Mouse (Mus musculus) heart, embryonic 14.5 days (tissue): Measurements from ENCODE around the gene Calhm3. TPM values are rescaled to one million over a fixed set of nuclear protein-coding genes. Genes with fewer than 3 reads are reported as not detected.
A peak's percentile ranks its signal among the peaks of the same experiment; 100 is the strongest.

Experiments
- ATAC-seq: fragments of 200-750 bp; cut with Nextera tagmentation; 2 replicates; pipeline ENCODE4 v1.8.0; 2017; ENCODE audit warnings: low read depth, moderate TSS enrichment; ENCODE audit not compliant: insufficient number of reproducible peaks, insufficient read depth, low FRiP score
- H3K27ac ChIP-seq, 2 experiments: fragments of 200-500 bp in 1 of 2; fragments of 300-500 bp in 1 of 2; sonication (generic) in 1 of 2; replicated peaks in 1 of 2; 2 replicates each; pipeline ENCODE4 v1.5.1; 2012 to 2014; ENCODE audit warnings: low read depth in 2 of 2, low read length in 2 of 2, control low read depth in 1 of 2, mild to moderate bottlenecking in 1 of 2, mixed read lengths in 1 of 2; ENCODE audit not compliant: control insufficient read depth in 1 of 2, insufficient read depth in 1 of 2
- H3K27me3 ChIP-seq: fragments of 300-500 bp; sonication (generic); 2 replicates; pipeline ENCODE4 v1.6.1; 2014; ENCODE audit warnings: mild to moderate bottlenecking, low read length, control low read depth; ENCODE audit not compliant: control insufficient read depth, insufficient read depth
- H3K36me3 ChIP-seq: fragments of 300-500 bp; sonication (generic); 2 replicates; pipeline ENCODE4 v1.6.1; 2014; ENCODE audit warnings: mild to moderate bottlenecking, control low read depth, low read length, mixed read lengths; ENCODE audit not compliant: control insufficient read depth, insufficient read depth
- H3K4me1 ChIP-seq, 2 experiments: fragments of 200-500 bp in 1 of 2; fragments of 300-500 bp in 1 of 2; sonication (generic) in 1 of 2; 2 replicates each; pipeline ENCODE4 v1.6.1; 2012 to 2014; ENCODE audit warnings: low read length in 2 of 2, control low read depth in 1 of 2, mixed read lengths in 1 of 2; ENCODE audit not compliant: control insufficient read depth in 2 of 2, insufficient read depth in 2 of 2
- H3K4me2 ChIP-seq: fragments of 300-500 bp; sonication (generic); 2 replicates; pipeline ENCODE4 v1.6.1; 2014; ENCODE audit warnings: mild to moderate bottlenecking, low read length
- H3K4me3 ChIP-seq, 2 experiments: fragments of 200-500 bp in 1 of 2; fragments of 300-500 bp in 1 of 2; sonication (generic) in 1 of 2; 2 replicates each; pipeline ENCODE4 v1.5.1; 2012 to 2014; ENCODE audit warnings: low read length in 2 of 2, mild to moderate bottlenecking in 2 of 2, control low read depth in 1 of 2, low read depth in 1 of 2, moderate library complexity in 1 of 2; ENCODE audit not compliant: control insufficient read depth in 1 of 2, insufficient read depth in 1 of 2
- H3K9ac ChIP-seq: fragments of 300-500 bp; sonication (generic); 2 replicates; pipeline ENCODE4 v1.6.1; 2014; ENCODE audit warnings: mild to moderate bottlenecking, low read length
- H3K9me3 ChIP-seq: fragments of 300-500 bp; sonication (generic); 2 replicates; pipeline ENCODE4 v1.6.1; 2016; ENCODE audit warnings: low read length, control low read depth; ENCODE audit not compliant: control insufficient read depth
- WGBS: fragments of 180-500 bp; shearing (Covaris S2); extraction: QIAGEN DNeasy Blood & Tissue Kit; methylation state at CpG from one replicate; pipeline ENCODE4 v1.1.7; 2014; 5-methylcytosine and 5-hydroxymethylcytosine counted together
- polyA plus RNA-seq: library from polyadenylated mRNA; unstranded; fragments of >200 nt; fragmentation: Nextera tagmentation; extraction: Ambion mirVana; gene quantifications from 2 replicates; pipeline ENCODE4 v1.2.1, GENCODE M21; 2014

The Calhm3 gene
- polyA plus RNA-seq, 1 experiment from 2014 or later = not detected

DNA sequence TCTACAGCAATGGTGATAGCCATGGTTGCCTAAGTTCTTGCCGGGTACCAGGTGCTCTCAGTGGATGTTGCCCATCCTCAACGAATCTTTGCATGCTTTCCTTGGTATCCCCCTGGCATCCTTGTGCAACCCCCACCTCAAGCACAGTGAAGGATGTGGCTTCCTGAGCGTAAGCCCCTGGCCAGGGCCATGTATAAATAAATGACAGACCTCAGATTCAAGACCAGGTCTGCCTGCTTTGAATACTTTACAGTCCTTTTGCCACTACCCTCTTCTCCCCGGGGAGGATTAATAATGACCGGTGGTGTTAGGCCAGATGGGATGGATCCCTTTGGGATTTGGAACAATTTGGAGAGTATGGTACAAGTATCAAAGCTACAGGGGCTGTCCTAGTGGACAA, 21.4 kb downstream of the Calhm3 start:
- H3K4me2 ChIP-seq = 0 out of 2 replicates have a peak overlapping the region, but pooled peaks have one; percentile 82
- H3K4me1 ChIP-seq = peaks cover 13 to 26% of the 10 kb centered on the region in 2 experiments
- no peak for ATAC-seq
- no peaks in the 10 kb centered on the region for H3K9me3 ChIP-seq
- 88% methylated on average over 5 of the region's 5 CpGs for WGBS
- peaks cover 39% of the 10 kb centered on the region for H3K36me3 ChIP-seq
- H3K27ac ChIP-seq = no peak overlapping the region
- H3K27me3 ChIP-seq = no peaks in the 10 kb centered on the region
- H3K4me3 ChIP-seq = no peak overlapping the region
- H3K9ac ChIP-seq = no peak overlapping the region

DNA sequence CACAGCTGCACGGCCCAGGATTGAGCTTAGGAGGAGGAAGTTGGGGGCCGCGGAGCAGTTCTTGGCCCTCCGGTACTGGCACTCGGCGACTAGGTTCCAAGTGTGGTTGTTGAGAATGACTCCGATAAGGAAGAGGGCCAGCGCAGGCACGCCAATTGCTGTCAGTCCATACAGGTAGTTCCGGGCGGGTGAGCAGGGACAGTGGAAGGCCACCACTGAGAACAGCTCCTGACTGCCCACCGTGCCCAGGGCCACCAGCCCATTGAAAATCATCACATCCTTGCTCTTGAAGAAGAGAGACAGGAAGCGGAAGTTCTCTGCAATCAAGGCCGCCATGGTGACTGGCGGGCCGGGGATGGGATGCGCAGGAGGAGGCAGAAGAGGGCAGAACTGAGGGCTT, 22.0 kb downstream of the Calhm3 start:
- H3K27me3 ChIP-seq = no peaks in the 10 kb centered on the region
- 91% methylated on average over 17 of the region's 17 CpGs for WGBS
- H3K4me1 ChIP-seq = peaks cover 13 to 26% of the 10 kb centered on the region in 2 experiments
- H3K4me2 ChIP-seq = no peak overlapping the region
- no peak overlapping the region for H3K4me3 ChIP-seq
- H3K27ac ChIP-seq = no peak overlapping the region
- ATAC-seq = no peak
- H3K9ac ChIP-seq = no peak overlapping the region
- peaks cover 45% of the 10 kb centered on the region for H3K36me3 ChIP-seq
- no peaks in the 10 kb centered on the region for H3K9me3 ChIP-seq

DNA sequence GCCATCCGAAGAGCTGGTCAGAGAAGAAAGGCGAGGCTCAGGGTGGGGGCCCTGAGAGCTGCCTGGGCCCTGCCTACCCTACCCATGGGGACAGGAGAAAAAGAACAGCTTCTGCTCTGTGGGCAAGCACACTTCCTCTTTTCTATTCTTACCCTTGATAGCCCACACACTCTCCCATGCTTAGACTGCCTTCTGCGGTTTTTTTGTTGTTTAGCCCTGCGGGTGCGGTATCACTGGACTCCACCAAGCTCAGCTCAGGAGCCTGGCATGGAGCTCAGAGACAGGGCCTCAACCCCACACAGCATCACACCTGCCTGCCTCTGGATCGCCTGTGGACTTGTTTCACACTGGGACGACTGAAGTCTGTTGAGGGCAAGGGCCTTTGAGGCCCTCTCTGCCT, 24.4 kb downstream of the Calhm3 start:
- Histone ChIP-seq H3K9ac (no peak overlapping the region), H3K36me3 (peaks cover 69% of the 10 kb centered on the region), H3K27me3 (no peaks in the 10 kb centered on the region), H3K4me2 (no peak overlapping the region), H3K4me3 (no peak overlapping the region), H3K9me3 (no peaks in the 10 kb centered on the region), H3K4me1 (peaks cover 10 to 20% of the 10 kb centered on the region in 2 experiments), H3K27ac (no peak overlapping the region)
- no peak for ATAC-seq
- 84% methylated on average over 7 of the region's 7 CpGs for WGBS

GRCm38 (mm10) chr19:47130551-47131125, 26.9 kb downstream of the Calhm3 start:
- Histone ChIP-seq H3K36me3 (peaks cover 95% of the 10 kb centered on the region), H3K4me3 (no peak overlapping the region), H3K4me2 (no peak overlapping the region), H3K9ac (no peak overlapping the region), H3K27ac (no peak overlapping the region), H3K9me3 (no peaks in the 10 kb centered on the region), H3K4me1 (0 out of 4 replicates have a peak, but pooled peaks cover 0 to under 1% of the 10 kb centered on the region in 2 experiments), H3K27me3 (no peaks in the 10 kb centered on the region)
- ATAC-seq = no peak
- 97% methylated on average over 15 of the region's 15 CpGs for WGBS

DNA sequence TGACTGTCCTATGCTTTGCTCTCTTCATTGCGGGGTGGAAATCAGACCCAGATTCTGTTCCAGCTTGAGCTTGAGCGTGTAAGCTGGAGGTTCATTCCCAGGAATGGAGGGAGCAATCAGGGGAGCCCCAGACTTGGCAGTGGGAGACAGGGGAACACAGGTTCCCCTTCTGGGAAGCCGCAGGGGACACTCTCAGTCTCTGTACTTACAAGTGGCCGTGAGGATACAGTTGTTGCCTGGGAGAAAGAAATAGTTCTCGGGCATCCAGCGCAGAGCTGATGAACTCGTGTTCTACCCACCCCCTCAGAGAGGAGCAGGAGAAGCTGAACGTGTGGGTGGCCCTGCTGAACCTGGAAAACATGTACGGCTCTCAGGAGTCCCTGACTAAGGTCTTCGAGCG, 28.7 kb downstream of the Calhm3 start:
- Histone ChIP-seq H3K4me2 (no peak overlapping the region), H3K27ac (no peak overlapping the region), H3K9me3 (no peaks in the 10 kb centered on the region), H3K4me3 (no peak overlapping the region), H3K36me3 (peaks cover 100% of the 10 kb centered on the region), H3K4me1 (peaks cover 0 to 10% of the 10 kb centered on the region in 2 experiments; a peak in 2 of 4 replicates), H3K27me3 (no peaks in the 10 kb centered on the region), H3K9ac (no peak overlapping the region)
- WGBS = 85% methylated on average over 11 of the region's 11 CpGs
- no peak for ATAC-seq

DNA sequence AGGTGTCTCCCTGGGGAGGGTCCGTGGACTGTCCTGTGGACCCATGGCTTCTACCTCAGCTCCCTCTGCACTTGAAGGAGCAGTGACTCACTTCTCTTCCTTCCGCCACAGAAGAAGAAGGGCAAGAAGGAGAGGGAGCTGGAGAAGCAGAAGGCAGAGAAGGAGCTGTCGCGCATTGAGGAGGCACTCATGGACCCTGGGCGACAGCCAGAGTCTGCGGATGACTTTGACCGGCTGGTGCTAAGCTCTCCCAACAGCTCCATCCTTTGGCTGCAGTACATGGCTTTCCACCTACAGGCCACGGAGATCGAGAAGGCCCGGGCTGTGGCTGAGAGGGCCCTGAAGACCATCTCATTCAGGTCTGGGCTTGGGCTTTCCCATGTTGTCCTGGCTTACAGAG, 29.4 kb downstream of the Calhm3 start:
- Histone ChIP-seq H3K4me3 (no peak overlapping the region), H3K36me3 (peaks cover 95% of the 10 kb centered on the region), H3K9me3 (no peaks in the 10 kb centered on the region), H3K4me2 (no peak overlapping the region), H3K9ac (no peak overlapping the region), H3K27ac (no peak overlapping the region), H3K27me3 (no peaks in the 10 kb centered on the region), H3K4me1 (peaks cover 0 to 11% of the 10 kb centered on the region in 2 experiments; a peak in 2 of 4 replicates)
- ATAC-seq = no peak
- 90% methylated on average over 10 of the region's 10 CpGs for WGBS

GRCm38 (mm10) chr19:47122802-47123201, 34.8 kb downstream of the Calhm3 start:
- Histone ChIP-seq H3K4me2 (no peak overlapping the region), H3K27ac (no peak overlapping the region), H3K27me3 (no peaks in the 10 kb centered on the region), H3K9ac (no peak overlapping the region), H3K36me3 (peaks cover 79% of the 10 kb centered on the region), H3K4me3 (no peak overlapping the region), H3K9me3 (no peaks in the 10 kb centered on the region), H3K4me1 (peaks cover 0 to 11% of the 10 kb centered on the region in 2 experiments; a peak in 2 of 4 replicates)
- ATAC-seq = no peak
- WGBS = 21% methylated on average over 2 of the region's 2 CpGs

DNA sequence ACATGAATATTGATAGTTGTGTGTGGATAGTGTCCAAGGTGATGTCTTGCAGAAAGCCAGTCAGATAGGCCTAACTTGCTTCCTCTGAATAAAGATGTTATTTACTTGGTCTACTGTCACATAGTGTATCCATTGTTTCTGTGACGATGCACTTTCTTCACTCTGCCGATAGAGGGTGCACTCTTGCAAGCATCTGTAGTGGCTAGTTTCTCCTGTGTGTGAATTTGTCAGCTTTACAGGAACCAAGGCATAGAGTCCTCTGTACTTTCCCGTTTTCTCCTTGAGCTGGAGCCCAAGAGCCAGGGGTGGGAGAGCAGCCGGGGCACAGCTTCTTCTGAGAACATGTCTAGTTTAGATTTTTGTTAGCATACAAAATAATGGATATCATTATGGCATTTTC, 36.5 kb downstream of the Calhm3 start:
- Histone ChIP-seq H3K27me3 (no peaks in the 10 kb centered on the region), H3K4me3 (no peak overlapping the region), H3K9ac (no peak overlapping the region), H3K27ac (no peak overlapping the region), H3K36me3 (peaks cover 78% of the 10 kb centered on the region), H3K4me2 (no peak overlapping the region), H3K4me1 (peaks cover 5 to 11% of the 10 kb centered on the region in 2 experiments; a peak in 2 of 4 replicates), H3K9me3 (no peaks in the 10 kb centered on the region)
- ATAC-seq = no peak
- 46% methylated on average over 4 of the region's 4 CpGs for WGBS
